Mouse (Mus musculus): ENCODE measurements around the gene Rps27rt. TPM values are rescaled to one million over a fixed set of nuclear protein-coding genes. Genes with fewer than 3 reads are reported as not detected.

The Rps27rt gene
- total RNA-seq, 1 experiment, result 181 TPM

DNA sequence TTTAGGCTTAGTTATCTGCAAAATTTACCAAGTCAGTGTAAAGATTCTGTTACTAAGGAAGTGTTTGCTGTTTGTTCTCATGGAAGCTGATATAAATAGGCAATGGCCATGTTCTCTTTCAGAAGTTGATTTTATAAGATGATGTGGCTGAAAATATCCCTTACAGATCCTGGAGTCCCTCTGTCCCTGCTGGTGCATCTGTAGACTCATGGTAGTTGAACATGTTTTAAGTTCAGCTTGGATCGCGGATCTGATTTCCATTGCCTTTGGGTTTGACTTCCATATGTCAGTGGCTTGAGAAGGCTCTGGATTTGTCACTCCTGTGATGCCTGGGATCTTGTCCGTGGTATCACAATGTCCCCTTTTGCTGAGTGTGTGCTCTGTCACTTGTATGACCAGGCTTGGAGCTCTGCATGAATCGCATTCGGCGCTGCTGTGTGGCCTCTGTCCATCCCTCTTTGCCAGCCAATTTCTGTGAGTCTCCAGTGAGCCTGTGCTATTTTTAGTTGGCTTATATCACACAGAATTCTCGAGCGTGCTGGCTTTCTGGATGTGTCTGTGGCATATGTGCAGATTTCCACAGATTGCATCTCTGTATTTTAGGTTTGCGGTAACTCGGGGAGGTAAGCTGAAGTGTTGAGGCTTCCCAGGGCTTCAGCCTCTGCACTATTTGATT is 41.3 kb upstream of the Rps27rt start:
- H3K4me3 ChIP-seq (ENCODE audit: insufficient read depth in 1 of 2, low read depth in 1 of 2, low read length in 2 of 2, poor library complexity in 1 of 2, severe bottlenecking in 1 of 2), result no peak overlapping the region
- no peaks in the 10 kb centered on the region for H3K9me3 ChIP-seq (ENCODE audit: control insufficient read depth, insufficient read depth, low read depth, low read length)
- no peak overlapping the region for H3K9ac ChIP-seq (ENCODE audit: insufficient read depth, low read depth, low read length, poor library complexity, severe bottlenecking)
- in situ Hi-C loops (cut with MboI; ENCODE audit: low sequenced_read_pairs in 2 of 2, unreplicated experiment in 2 of 2), result no loop called here
- H3K27ac ChIP-seq (ENCODE audit: insufficient read depth, low read depth, low read length, poor library complexity, severe bottlenecking), result no peak overlapping the region
- H3K36me3 ChIP-seq (ENCODE audit: control insufficient read depth, insufficient read depth, low read length, poor library complexity, severe bottlenecking), result no peaks in the 10 kb centered on the region
- H3K4me1 ChIP-seq (ENCODE audit: control insufficient read depth in 2 of 2, insufficient read depth in 2 of 2, low read length in 2 of 2, poor library complexity in 1 of 2), result peaks cover 1 to 2% of the 10 kb centered on the region in 2 experiments; a peak in 2 of 4 replicates
- no peak for DNase-seq (ENCODE audit: low read depth, low spot score)
- no peak for TF ChIP-seq ZNF384 (IDR thresholded peaks at IDR 0.05; ENCODE audit: low read depth, low read length)
- TF ChIP-seq ZC3H11A (IDR thresholded peaks at IDR 0.05; ENCODE audit: borderline replicate concordance, low read depth, low read length), result no peak
- TF ChIP-seq MAFK (IDR thresholded peaks at IDR 0.05; ENCODE audit: insufficient read depth, low read depth, low read length), result no peak
- no peak for TF ChIP-seq HCFC1 (IDR thresholded peaks at IDR 0.05; ENCODE audit: borderline replicate concordance, insufficient read depth, low read length)
- TF ChIP-seq CHD2 (IDR thresholded peaks at IDR 0.05; ENCODE audit: low read depth, low read length), result no peak

DNA sequence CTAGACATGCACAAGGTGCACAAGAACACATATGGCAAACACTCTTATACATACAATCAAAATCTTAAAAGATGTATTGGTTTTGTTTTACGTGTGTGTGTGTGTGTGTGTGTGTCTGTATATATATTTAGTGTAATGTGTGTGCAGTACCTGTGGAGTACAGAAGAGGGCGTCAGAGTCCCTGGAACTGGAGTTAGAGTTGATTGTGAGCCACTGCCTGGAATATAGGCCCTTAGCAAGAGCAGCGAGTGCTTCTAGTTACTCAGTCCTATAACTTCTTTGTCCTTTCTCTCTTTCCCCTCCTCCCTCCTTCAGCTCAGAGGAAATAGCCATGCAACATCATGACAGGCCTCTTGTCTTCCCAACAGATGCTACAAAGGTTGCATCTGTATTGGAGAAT is 40.6 kb upstream of the Rps27rt start:
- H3K4me1 ChIP-seq (ENCODE audit: control insufficient read depth in 2 of 2, insufficient read depth in 2 of 2, low read length in 2 of 2, poor library complexity in 1 of 2), result peaks cover 0 to 2% of the 10 kb centered on the region in 2 experiments; a peak in 1 of 4 replicates
- no peaks in the 10 kb centered on the region for H3K36me3 ChIP-seq (ENCODE audit: control insufficient read depth, insufficient read depth, low read length, poor library complexity, severe bottlenecking)
- H3K4me3 ChIP-seq (ENCODE audit: insufficient read depth in 1 of 2, low read depth in 1 of 2, low read length in 2 of 2, poor library complexity in 1 of 2, severe bottlenecking in 1 of 2), result no peak overlapping the region
- no peak for DNase-seq (ENCODE audit: low read depth, low spot score)
- no peak for TF ChIP-seq CHD2 (IDR thresholded peaks at IDR 0.05; ENCODE audit: low read depth, low read length)
- 0 out of 2 replicates have a peak, but pooled peaks have one; percentile 17 for TF ChIP-seq ZC3H11A (IDR thresholded peaks at IDR 0.05; ENCODE audit: borderline replicate concordance, low read depth, low read length)
- no peak overlapping the region for H3K27ac ChIP-seq (ENCODE audit: insufficient read depth, low read depth, low read length, poor library complexity, severe bottlenecking)
- no peaks in the 10 kb centered on the region for H3K9me3 ChIP-seq (ENCODE audit: control insufficient read depth, insufficient read depth, low read depth, low read length)
- no peak overlapping the region for H3K9ac ChIP-seq (ENCODE audit: insufficient read depth, low read depth, low read length, poor library complexity, severe bottlenecking)
- in situ Hi-C loops (cut with MboI; ENCODE audit: low sequenced_read_pairs in 2 of 2, unreplicated experiment in 2 of 2), result no loop called here

GRCm38 (mm10) chr9:115021419-115021818 is 38.9 kb upstream of the Rps27rt start:
- Histone ChIP-seq H3K9ac (ENCODE audit: insufficient read depth, low read depth, low read length, poor library complexity, severe bottlenecking) (no peak overlapping the region), H3K27ac (ENCODE audit: insufficient read depth, low read depth, low read length, poor library complexity, severe bottlenecking) (no peak overlapping the region), H3K4me1 (ENCODE audit: control insufficient read depth in 2 of 2, insufficient read depth in 2 of 2, low read length in 2 of 2, poor library complexity in 1 of 2) (peaks cover 0 to 2% of the 10 kb centered on the region in 2 experiments; a peak in 1 of 4 replicates), H3K36me3 (ENCODE audit: control insufficient read depth, insufficient read depth, low read length, poor library complexity, severe bottlenecking) (no peaks in the 10 kb centered on the region), H3K4me3 (ENCODE audit: insufficient read depth in 1 of 2, low read depth in 1 of 2, low read length in 2 of 2, poor library complexity in 1 of 2, severe bottlenecking in 1 of 2) (no peak overlapping the region), H3K9me3 (ENCODE audit: control insufficient read depth, insufficient read depth, low read depth, low read length) (no peaks in the 10 kb centered on the region)
- TF ChIP-seq HCFC1 (IDR thresholded peaks at IDR 0.05; ENCODE audit: borderline replicate concordance, insufficient read depth, low read length) (no peak), CHD2 (IDR thresholded peaks at IDR 0.05; ENCODE audit: low read depth, low read length) (no peak)
- in situ Hi-C loops (cut with MboI; ENCODE audit: low sequenced_read_pairs in 2 of 2, unreplicated experiment in 2 of 2), result no loop called here
- DNase-seq (ENCODE audit: low read depth, low spot score), result no peak

DNA sequence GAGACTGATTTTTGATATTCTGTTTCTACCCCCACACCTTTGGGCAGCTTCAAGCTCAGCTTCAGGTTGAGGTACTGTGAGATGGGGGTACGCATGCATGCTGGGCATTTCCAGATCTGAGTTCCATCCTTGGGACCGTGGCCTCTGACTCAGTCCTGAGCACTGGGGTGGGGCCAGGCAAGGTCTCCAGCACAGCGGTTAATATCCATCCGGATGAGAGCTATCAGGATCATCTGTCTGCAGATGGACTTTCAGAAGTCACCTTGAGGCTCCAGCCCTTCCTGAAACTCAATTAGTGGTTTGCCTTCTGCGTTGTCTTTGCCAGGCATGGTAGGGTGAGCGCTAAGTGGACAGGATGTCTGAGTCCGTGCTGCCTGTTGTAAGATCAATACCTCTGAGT is 37.6 kb upstream of the Rps27rt start:
- Histone ChIP-seq H3K27ac (ENCODE audit: insufficient read depth, low read depth, low read length, poor library complexity, severe bottlenecking) (no peak overlapping the region), H3K9ac (ENCODE audit: insufficient read depth, low read depth, low read length, poor library complexity, severe bottlenecking) (no peak overlapping the region), H3K4me3 (ENCODE audit: insufficient read depth in 1 of 2, low read depth in 1 of 2, low read length in 2 of 2, poor library complexity in 1 of 2, severe bottlenecking in 1 of 2) (no peak overlapping the region), H3K4me1 (ENCODE audit: control insufficient read depth in 2 of 2, insufficient read depth in 2 of 2, low read length in 2 of 2, poor library complexity in 1 of 2) (peaks cover 0 to 2% of the 10 kb centered on the region in 2 experiments; a peak in 1 of 4 replicates), H3K9me3 (ENCODE audit: control insufficient read depth, insufficient read depth, low read depth, low read length) (no peaks in the 10 kb centered on the region), H3K36me3 (ENCODE audit: control insufficient read depth, insufficient read depth, low read length, poor library complexity, severe bottlenecking) (no peaks in the 10 kb centered on the region)
- in situ Hi-C loops (cut with MboI; ENCODE audit: low sequenced_read_pairs in 2 of 2, unreplicated experiment in 2 of 2), result no loop called here
- TF ChIP-seq ZNF384 (IDR thresholded peaks at IDR 0.05; ENCODE audit: low read depth, low read length), result no peak
- DNase-seq (ENCODE audit: low read depth, low spot score), result no peak

DNA sequence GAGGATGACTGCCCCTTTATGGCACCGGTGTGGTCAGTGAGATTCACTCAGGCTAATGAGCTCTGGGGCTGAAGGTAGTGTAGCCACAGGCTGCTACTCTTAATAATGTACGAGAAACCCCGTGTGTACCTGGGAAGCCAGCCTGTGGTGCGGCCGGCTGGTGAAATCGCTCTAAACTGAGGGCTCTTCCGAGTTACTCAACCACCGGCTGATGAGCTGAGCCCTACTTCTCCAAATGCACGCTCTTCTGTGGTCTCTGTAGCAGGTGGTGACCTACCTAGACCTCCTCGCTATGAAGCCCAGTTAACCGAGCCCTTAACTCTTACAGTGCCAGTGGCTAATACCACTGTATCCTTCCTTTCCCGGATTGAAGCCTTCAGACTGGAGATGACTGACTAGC is 29.8 kb upstream of the Rps27rt start:
- H3K4me3 ChIP-seq (ENCODE audit: insufficient read depth in 1 of 2, low read depth in 1 of 2, low read length in 2 of 2, poor library complexity in 1 of 2, severe bottlenecking in 1 of 2), result peak overlapping the region; percentile 6 to 16; a peak in 3 of 4 replicates
- no peak overlapping the region; the same call in 1 of the 2 replicates for H3K27ac ChIP-seq (ENCODE audit: insufficient read depth, low read depth, low read length, poor library complexity, severe bottlenecking)
- peak overlapping the region; percentile 0 for H3K9ac ChIP-seq (ENCODE audit: insufficient read depth, low read depth, low read length, poor library complexity, severe bottlenecking)
- in situ Hi-C loops (cut with MboI; ENCODE audit: low sequenced_read_pairs in 2 of 2, unreplicated experiment in 2 of 2), result no loop called here
- no peaks in the 10 kb centered on the region for H3K9me3 ChIP-seq (ENCODE audit: control insufficient read depth, insufficient read depth, low read depth, low read length)
- TF ChIP-seq ZNF384 (IDR thresholded peaks at IDR 0.05; ENCODE audit: low read depth, low read length), result no peak
- TF ChIP-seq CHD2 (IDR thresholded peaks at IDR 0.05; ENCODE audit: low read depth, low read length), result no peak
- no peak for TF ChIP-seq ZC3H11A (IDR thresholded peaks at IDR 0.05; ENCODE audit: borderline replicate concordance, low read depth, low read length)
- no peak for TF ChIP-seq MAFK (IDR thresholded peaks at IDR 0.05; ENCODE audit: insufficient read depth, low read depth, low read length)
- no peak for TF ChIP-seq HCFC1 (IDR thresholded peaks at IDR 0.05; ENCODE audit: borderline replicate concordance, insufficient read depth, low read length)
- H3K4me1 ChIP-seq (ENCODE audit: control insufficient read depth in 2 of 2, insufficient read depth in 2 of 2, low read length in 2 of 2, poor library complexity in 1 of 2), result peaks cover 0 to 8% of the 10 kb centered on the region in 2 experiments; a peak in 2 of 4 replicates
- no peaks in the 10 kb centered on the region for H3K36me3 ChIP-seq (ENCODE audit: control insufficient read depth, insufficient read depth, low read length, poor library complexity, severe bottlenecking)
- no peak for DNase-seq (ENCODE audit: low read depth, low spot score)
